Mouse (Mus musculus) bone marrow macrophage, adult 2 months (primary cell): ENCODE measurements at regions not wholly inside any gene's neighbourhood (a gene's known extent, or its start where the extent isn't known, plus 50 kb on each side); places are given as distances from the start of the nearest gene placed in this dataset.

Source experiments
- CTCF ChIP-seq: IDR thresholded peaks from 2 replicates; pipeline ENCODE4 v1.5.1; 2012; ENCODE audit warnings: low read depth, mild to moderate bottlenecking, low read length, moderate library complexity
- POLR2A ChIP-seq: IDR thresholded peaks from 2 replicates; pipeline ENCODE4 v1.6.1; 2012; ENCODE audit warnings: mild to moderate bottlenecking, low read depth, low read length, borderline replicate concordance

DNA sequence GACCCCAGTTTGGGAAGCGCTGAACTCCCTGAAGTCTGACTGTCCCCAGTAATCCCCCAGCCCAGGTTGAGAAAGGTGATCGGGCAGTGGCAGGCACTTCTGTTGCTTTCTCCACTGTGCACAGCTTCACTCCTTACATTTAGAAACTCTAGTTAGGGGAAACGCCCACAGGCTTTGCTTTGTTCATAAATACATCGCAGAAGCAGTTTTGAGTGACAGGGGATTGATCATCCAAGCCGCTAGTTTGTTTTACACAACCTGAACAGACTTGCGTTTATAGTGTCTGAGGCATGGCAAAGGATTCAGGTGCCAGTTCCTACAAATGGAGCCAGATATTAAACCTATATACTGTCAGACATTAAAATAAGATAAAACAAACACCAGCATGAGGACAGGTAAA, 421.4 kb downstream of the Wdr11 start:
- TF ChIP-seq POLR2A (no peak), CTCF (no peak)
